Mouse (Mus musculus): ENCODE measurements around the gene Hydin.

The Hydin gene

DNA sequence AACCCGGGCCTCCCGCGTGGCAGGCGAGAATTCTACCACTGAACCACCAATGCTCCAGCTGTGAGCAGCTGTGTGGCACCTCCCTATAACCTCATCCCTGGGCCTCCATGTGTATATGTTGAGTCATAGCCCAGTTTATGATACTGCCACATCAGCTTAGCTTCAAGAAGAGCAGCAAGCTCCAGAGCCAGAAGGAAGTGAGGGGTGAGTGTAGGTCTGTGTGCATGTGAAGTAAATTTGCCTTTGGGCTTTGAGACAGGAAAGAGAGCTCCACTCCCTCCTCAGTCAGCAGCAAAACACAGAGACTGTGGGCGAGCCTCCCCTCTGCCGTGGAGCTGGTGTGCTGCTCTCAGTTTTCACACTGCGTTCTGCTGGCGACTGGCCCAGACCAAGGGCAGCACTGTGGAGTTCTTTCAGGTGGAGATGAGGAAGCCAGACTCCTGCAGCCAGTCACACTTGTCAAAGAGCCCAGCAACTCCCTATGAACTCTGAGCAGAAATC is 363.8 kb downstream of the Hydin start:
- peak; percentile 84 to 85 for DNase-seq (ENCODE audit: low spot score in 2 of 2)

DNA sequence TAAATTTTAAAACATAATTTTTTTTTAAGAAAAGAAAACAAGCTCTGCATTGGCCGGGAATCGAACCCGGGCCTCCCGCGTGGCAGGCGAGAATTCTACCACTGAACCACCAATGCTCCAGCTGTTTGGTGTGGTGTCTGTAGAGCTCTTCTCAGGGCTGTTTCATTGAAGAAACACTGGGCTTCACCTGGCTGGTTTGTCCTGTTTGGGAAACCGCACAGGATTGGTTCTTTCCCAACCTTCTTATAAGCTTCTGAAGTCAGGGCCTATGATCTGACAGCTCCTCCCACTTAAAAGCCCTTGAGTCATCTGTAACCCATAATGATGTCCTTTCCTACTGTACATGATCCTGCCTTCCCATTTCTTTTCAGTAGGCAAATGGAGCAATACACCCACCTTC is 364.4 kb downstream of the Hydin start:
- no peak for DNase-seq (ENCODE audit: low spot score in 2 of 2)

DNA sequence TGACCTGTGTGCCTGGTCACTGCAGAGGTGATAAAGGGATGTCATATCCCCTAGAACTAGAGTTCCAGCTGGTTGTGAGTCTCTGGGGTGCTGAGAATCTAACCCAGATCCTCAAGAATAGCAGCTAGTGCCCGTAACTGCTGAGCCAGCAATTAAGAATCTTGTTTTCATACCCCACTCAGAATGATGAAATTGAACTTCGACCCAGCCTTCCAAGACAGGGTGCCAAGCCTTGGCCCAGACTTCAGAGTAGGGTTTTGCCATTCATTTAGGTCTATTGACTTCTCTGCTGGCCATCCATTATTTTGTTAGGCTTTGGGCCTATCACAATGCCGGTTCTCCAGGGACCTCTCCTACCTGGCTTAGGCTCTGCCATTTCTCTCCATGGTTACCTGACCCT is 367.0 kb downstream of the Hydin start:
- DNase-seq (ENCODE audit: low spot score in 2 of 2) = no peak

DNA sequence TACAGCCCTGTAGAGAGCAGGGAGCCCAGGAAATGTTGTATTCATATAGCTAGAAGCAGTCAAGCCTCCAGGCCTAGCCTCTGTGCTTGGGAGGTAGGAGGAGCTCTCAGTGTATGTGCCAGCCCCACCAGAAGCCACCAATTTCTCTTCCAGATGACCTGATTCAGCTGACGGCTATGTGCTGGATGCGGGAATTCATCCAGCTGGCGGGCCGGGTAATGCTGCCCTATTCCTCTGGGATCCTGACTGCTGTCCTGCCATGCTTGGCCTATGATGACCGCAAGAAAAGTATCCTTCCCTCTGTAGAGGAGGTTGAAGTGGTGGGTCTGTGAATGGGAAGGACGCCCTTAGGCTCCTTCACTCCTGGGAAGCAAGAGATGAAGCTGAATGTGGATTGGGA is 369.4 kb downstream of the Hydin start:
- no peak for DNase-seq (ENCODE audit: low spot score in 2 of 2)

DNA sequence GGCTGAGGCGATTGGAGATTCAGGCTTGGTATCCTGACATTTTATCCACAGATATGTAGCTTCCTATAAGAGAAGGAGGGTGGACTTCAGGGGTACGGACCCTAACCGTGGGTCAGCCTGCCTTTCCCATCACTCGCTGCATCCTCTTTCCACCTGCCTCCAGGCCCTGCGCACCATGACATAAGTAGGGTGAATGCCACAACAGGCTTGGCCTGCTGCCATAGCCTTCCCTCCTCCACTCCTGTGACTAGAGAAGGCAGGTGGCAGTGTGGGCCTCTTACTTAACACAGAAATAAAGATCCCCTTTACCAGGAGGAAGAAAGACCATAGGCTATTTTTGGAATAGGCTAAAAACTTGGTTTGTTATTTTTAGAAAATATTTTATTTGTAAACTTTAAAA is 375.6 kb downstream of the Hydin start:
- no peak for DNase-seq (ENCODE audit: low spot score in 2 of 2)

GRCm38 (mm10) chr8:110643177-110643576 is 376.4 kb downstream of the Hydin start:
- no peak for DNase-seq (ENCODE audit: low spot score in 2 of 2)

DNA sequence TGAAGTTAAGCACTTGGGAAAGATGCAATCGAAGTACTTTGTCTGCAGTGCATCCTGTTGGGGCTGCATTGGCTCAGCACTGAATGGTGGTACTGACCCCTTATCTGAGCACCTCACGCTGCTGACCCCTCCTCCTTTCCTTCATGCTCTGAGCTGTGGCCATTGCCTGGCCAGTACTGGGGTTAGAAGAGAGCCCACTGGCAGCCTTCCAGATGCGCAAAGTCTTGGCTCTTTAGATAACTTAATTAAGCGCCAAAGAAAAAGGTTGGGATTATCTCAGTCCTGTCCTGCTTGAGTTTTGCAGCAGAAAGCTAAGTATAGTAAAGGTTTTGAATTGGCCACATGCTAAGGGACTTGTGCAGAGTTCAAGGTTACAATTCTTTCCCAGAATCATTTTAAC is 377.6 kb downstream of the Hydin start:
- DNase-seq (ENCODE audit: low spot score in 2 of 2) = no peak

- DNase-seq (ENCODE audit: low spot score in 2 of 2) = no peak
Observed at GRCm38 (mm10) chr8:110644901-110645300, 378.1 kb downstream of the Hydin start.

DNA sequence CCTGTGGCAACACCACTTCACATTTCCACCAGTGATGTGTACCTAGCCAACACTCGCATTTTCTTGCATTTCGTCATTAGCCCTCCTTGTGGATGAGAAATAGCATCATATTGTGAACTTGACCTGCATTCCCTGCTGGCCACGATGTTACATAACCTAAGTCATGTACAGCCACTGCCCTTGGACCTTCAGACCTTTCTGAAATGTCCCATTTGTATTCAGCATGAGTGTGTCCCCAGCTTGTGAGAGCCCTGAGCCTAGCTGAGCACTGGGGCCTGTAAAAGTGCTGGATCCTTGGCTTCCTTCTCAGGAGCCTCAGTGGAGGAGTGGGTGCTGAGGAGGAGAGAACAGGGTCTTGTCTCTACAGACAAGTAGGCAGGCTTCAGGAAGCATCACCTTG is 378.6 kb downstream of the Hydin start:
- no peak for DNase-seq (ENCODE audit: low spot score in 2 of 2)

DNA sequence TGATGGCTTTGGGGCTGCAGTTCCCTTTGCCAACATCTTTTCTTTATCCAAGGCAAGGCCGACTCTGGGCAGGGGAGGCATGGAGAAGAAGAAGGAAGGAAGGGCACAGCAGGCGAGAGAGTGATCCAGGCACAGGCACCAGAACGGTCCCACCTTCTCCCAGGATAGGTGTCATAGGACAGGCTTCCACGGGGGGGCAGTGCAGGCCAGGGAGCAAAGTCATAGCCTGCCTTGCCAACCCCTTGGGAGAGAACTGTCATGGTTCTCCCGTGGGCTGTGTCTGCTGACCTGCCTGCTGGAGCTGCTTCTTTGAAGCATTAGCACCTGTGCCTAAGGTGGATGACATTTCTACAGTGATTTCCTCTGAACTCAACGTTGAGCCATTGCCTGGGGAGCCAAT is 379.3 kb downstream of the Hydin start:
- peak; percentile 77 to 88 for DNase-seq (ENCODE audit: low spot score in 2 of 2)

DNA sequence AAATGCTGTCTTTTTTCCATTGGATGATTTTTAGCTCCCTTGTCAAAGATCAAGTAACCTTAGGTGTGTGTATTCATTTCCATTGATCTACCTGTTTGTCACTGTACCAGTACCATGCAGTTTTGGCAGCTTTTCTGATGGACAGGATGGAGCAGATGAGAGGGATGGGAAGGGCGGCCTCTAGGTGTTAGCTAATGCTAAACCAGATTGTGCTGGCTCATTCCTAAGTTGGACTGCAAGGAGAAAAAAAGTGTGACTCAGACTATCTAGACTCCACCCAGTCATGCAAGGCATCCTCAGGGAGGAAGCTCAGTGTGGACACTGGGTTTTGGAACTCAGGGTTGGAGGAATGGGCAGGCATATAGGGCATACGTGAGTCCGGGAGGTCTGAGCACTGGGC is 381.8 kb downstream of the Hydin start:
- no peak for DNase-seq (ENCODE audit: low spot score in 2 of 2)

DNA sequence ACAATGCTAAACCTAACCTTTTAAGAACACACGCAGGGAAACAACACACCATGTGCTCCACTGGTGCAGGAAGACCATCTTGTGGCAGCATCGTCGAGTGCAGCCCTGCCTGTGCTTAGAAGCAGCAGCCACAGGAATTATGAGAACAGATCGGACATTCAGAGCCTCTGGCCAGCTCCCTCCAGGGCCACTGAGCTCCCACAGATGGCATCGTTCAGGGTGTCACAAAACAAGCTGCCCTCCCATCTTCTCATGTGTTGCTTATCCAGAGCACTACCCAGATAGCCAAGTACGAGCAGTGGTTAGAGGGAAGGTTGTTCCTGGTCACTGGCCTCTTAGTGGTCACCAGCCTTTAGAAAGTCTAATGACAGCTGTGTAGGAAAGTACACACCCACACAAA is 382.5 kb downstream of the Hydin start:
- no peak for DNase-seq (ENCODE audit: low spot score in 2 of 2)

- DNase-seq (ENCODE audit: low spot score in 2 of 2) = peak; percentile 74
Observed at GRCm38 (mm10) chr8:110650838-110651237, 384.1 kb downstream of the Hydin start.

GRCm38 (mm10) chr8:110651847-110652246 is 385.1 kb downstream of the Hydin start:
- DNase-seq (ENCODE audit: low spot score in 2 of 2) = no peak

DNA sequence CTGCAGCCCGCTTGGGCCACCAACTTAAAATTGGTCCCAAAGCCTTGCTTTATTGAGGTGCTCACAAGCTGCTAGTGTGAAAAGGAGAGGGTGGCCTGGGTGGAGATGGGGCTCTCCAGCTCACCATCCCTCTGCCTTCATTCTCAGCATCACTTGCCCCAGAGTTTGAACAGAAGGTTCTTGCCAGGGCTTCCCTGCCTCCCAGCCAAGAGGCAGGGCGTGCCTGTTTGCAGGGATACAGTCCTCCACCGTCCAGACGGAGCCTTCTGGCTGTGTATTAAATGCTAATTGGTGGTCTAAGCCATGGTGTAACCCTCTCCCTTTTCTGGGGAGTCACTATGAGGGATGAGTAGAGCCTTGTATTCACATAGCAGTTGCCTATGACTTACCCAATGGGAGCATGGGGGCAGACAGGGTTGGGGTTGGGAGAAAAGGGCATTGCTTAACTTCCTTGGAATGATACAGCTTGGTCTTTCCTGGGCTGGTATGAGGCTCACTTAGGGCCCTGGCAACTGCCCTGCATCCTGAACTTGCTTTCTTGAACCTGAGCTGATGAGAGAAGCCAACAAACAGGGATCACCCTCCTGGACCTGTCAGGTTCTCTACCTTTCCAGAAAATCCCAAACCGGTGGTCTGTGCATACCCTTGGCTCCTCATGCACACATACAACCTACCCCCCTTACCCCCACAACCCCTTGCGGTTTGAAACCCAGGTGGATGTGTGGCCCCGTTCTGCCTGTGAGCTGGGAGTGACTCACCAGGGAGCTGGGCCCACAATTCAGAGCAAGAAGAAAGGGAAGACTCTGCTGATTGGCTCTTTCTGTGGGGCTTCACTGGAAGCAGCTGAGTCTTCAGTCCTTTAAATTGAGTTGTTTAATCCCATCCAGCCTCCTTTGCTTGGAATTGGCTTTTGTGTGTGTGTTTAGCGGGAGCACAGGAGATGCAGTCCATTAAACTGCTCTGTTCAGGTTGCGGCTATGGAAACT is 387.6 kb downstream of the Hydin start:
- DNase-seq (ENCODE audit: low spot score in 2 of 2) = no peak

DNA sequence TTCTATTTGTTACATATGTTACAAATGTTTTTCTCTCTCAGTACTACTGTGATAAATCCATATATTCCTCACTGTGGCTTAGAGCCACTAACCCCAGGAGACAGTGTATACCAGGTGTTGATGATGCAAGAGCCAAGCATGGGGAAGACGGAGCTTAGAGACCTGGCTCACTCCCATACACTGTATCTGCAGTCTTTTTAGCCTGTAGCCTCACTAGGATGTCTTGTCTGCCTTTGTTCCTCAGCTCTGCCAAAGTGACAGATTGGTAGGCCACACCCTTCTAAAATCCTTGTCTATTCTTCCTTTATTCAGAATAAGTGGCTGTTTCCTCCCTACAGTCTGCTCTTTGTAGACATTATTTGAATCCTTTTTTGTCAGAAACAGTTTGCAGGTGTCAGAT is 389.1 kb downstream of the Hydin start:
- DNase-seq (ENCODE audit: low spot score in 2 of 2) = no peak

DNA sequence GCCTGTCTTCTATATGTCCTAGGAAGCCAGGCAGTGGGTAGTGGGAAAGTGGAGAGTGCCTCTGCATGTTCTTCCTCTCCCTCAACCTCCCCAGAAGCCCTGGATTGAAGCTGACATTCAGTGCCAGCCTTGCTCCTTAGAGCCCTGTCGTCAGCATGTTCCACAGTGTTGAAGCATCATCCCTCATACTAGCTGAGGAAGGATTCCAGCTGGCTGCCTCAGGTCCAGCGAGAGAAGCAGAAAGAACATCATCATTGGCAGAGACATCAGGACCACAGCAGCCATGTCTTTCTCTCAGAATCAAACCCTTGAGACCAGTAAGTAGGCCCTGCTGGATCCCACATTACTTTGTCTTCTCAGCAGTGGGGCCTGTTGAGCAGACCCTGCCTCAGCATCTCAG is 390.9 kb downstream of the Hydin start:
- DNase-seq (ENCODE audit: low spot score in 2 of 2) = no peak

Measured in right cerebral cortex, postnatal 10 days (tissue).